Mouse (Mus musculus) adrenal gland, postnatal 0 days (tissue): Measurements from ENCODE around the gene Obox5. TPM values are rescaled to one million over a fixed set of nuclear protein-coding genes. Genes with fewer than 3 reads are reported as not detected.

Experiments used
- polyA plus RNA-seq: library from polyadenylated mRNA; unstranded; fragments of >200 nt; fragmentation: Nextera tagmentation; extraction: Ambion mirVana; gene quantifications from 2 replicates; pipeline ENCODE4 v1.2.1, GENCODE M21; 2015

The Obox5 gene
- polyA plus RNA-seq, result not detected in 2 replicates

DNA sequence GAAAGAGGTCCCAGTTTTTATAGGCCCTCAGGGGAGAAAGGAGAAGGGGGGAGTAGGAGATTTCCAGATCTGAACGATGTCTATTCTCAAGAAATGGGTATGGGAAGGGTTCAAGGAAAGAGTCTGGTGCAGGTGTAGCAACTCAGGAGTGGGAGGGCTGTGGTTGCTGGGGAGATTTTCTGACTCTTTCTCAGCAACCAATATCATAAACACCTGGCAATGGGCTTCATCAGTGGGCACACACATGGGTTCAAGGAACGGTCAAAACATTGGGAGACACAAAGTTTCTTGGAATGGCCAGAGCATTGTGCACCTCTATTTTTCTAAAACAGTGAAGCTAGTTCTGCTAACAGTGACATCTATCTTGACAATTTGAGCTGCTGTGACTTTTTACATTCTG is at the start of gene Obox5:
Gene Obox5 (plus strand): TSS at position 301 of the 400 bp plus-strand sequence.

Other genes starting within 250 kb of the Obox5 start
- not detected in 2 replicates for gene Obox3, start 110.2 kb upstream of the Obox5 start, polyA plus RNA-seq
- not detected in 2 replicates for gene Obox6, start 89.5 kb downstream of the Obox5 start, polyA plus RNA-seq
- not detected in 2 replicates for gene Crx, start 129.8 kb downstream of the Obox5 start, polyA plus RNA-seq
- gene Crxos, start 132.5 kb downstream of the Obox5 start, polyA plus RNA-seq, result 1.7 and 1.9 TPM in 2 replicates
- 528 and 758 TPM in 2 replicates for gene Selenow, start 172.3 kb downstream of the Obox5 start, polyA plus RNA-seq
- gene Nop53, start 195.9 kb downstream of the Obox5 start, polyA plus RNA-seq, result 130 and 169 TPM in 2 replicates
- gene Ehd2, start 217.4 kb downstream of the Obox5 start, polyA plus RNA-seq, result 30.7 and 33.1 TPM in 2 replicates